Mouse (Mus musculus) hindbrain, embryonic 14.5 days (tissue): Measurements from ENCODE around the gene Mad2l1bp. TPM values are rescaled to one million over a fixed set of nuclear protein-coding genes. Genes with fewer than 3 reads are reported as not detected.

ENCODE experiments used
- ATAC-seq: fragments of 200-750 bp; cut with Nextera tagmentation; 2 replicates; pipeline ENCODE4 v1.8.0; 2017; ENCODE audit warnings: moderate number of reproducible peaks, mild to moderate bottlenecking, moderate TSS enrichment, moderate library complexity; ENCODE audit not compliant: low FRiP score
- DNase-seq: peaks from one replicate; pipeline ENCODE4 v3.0.0-alpha.2; 2015; ENCODE audit warnings: low spot score
- H3K27ac ChIP-seq: fragments of 300-500 bp; sonication (generic); 2 replicates; pipeline ENCODE4 v1.5.1; 2014; ENCODE audit warnings: mild to moderate bottlenecking, moderate library complexity
- H3K27me3 ChIP-seq: fragments of 300-500 bp; sonication (generic); 2 replicates; pipeline ENCODE4 v1.6.1; 2014; ENCODE audit warnings: mild to moderate bottlenecking, low read length, mixed read lengths; ENCODE audit not compliant: control insufficient read depth, insufficient read depth
- H3K36me3 ChIP-seq: fragments of 300-500 bp; sonication (generic); replicated peaks from 2 replicates; pipeline ENCODE4 v1.6.1; 2014; ENCODE audit not compliant: control insufficient read depth, insufficient read depth
- H3K4me1 ChIP-seq: fragments of 300-500 bp; sonication (generic); replicated peaks from 2 replicates; pipeline ENCODE4 v1.6.1; 2014; ENCODE audit warnings: antibody characterized with exemption, low read length, mixed read lengths; ENCODE audit not compliant: control insufficient read depth, insufficient read depth
- H3K4me2 ChIP-seq: fragments of 300-500 bp; sonication (generic); replicated peaks from 2 replicates; pipeline ENCODE4 v1.6.1; 2014; ENCODE audit warnings: mild to moderate bottlenecking, moderate library complexity
- H3K4me3 ChIP-seq: fragments of 300-500 bp; sonication (generic); replicated peaks from 2 replicates; pipeline ENCODE4 v1.5.1; 2014; ENCODE audit warnings: mild to moderate bottlenecking, low read length
- H3K9ac ChIP-seq: fragments of 300-500 bp; sonication (generic); 2 replicates; pipeline ENCODE4 v1.6.1; 2014
- H3K9me3 ChIP-seq: fragments of 300-500 bp; sonication (generic); 2 replicates; pipeline ENCODE4 v1.6.1; 2016; ENCODE audit warnings: low read length; ENCODE audit not compliant: control insufficient read depth
- WGBS: fragments of 180-500 bp; shearing (Covaris S2); extraction: QIAGEN DNeasy Blood & Tissue Kit; methylation state at CpG from one replicate; pipeline ENCODE4 v1.1.7; 2014; 5-methylcytosine and 5-hydroxymethylcytosine counted together
- polyA plus RNA-seq: library from polyadenylated mRNA; unstranded; fragments of >200 nt; fragmentation: Nextera tagmentation; extraction: Ambion mirVana; gene quantifications from 2 replicates; pipeline ENCODE4 v1.2.1, GENCODE M21; 2014

Mad2l1bp gene
- polyA plus RNA-seq, 1 experiment from 2014 or later: 21.9 TPM

DNA sequence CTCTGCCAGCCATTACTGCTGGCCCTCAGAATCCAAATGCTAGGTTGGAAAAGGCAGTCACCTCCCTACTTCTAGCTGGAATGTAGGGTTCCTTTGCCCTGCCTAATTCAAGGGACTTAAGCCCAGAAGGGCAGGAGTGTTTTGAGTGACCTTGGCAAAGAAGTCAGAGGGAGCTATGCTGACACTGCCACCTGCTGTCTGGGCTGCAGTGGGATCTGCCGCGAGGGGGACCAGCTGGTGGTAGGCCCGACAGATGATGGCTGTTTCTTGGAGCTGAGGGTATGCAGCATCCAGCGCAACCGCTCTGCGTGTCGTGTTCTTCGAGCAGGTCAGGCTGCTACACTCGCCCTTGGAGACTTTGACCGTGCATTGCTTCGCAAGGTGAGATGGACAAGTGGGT lies 13.7 kb upstream of the Mad2l1bp start:
- Histone ChIP-seq H3K4me2 (no peak overlapping the region), H3K36me3 (peaks cover 81% of the 10 kb centered on the region), H3K27me3 (no peaks in the 10 kb centered on the region), H3K9me3 (no peaks in the 10 kb centered on the region), H3K9ac (no peak overlapping the region), H3K4me1 (peaks cover 2% of the 10 kb centered on the region), H3K27ac (no peak overlapping the region), H3K4me3 (no peak overlapping the region)
- DNase-seq: no peak
- no peak for ATAC-seq
- WGBS: 84% methylated on average over 11 of the region's 11 CpGs

DNA sequence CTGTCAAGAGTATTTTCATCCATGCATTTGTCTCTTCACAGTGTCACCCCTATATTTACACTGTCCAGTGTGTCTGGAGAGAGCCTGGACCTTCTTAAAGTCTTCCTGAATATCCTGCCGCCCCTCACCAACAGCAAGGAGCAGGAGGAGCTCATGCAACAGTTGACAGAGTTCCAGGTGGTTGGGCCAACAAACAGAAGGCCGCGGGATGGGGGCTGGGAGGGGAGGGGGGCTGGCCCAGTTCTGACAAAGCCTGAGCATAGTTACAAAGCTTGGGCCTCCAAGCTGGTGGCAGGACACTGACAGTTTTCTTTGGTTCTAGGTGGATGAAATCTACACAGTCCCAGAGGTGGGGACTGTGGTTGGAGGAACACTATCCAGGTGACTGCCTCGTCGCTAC lies 12.9 kb upstream of the Mad2l1bp start:
- Histone ChIP-seq H3K4me2 (no peak overlapping the region), H3K36me3 (peaks cover 75% of the 10 kb centered on the region), H3K27me3 (no peaks in the 10 kb centered on the region), H3K4me1 (peaks cover 9% of the 10 kb centered on the region), H3K27ac (no peak overlapping the region), H3K4me3 (no peak overlapping the region), H3K9ac (no peak overlapping the region), H3K9me3 (no peaks in the 10 kb centered on the region)
- DNase-seq (no peak), ATAC-seq (no peak)
- 89% methylated on average over 5 of the region's 5 CpGs for WGBS

DNA sequence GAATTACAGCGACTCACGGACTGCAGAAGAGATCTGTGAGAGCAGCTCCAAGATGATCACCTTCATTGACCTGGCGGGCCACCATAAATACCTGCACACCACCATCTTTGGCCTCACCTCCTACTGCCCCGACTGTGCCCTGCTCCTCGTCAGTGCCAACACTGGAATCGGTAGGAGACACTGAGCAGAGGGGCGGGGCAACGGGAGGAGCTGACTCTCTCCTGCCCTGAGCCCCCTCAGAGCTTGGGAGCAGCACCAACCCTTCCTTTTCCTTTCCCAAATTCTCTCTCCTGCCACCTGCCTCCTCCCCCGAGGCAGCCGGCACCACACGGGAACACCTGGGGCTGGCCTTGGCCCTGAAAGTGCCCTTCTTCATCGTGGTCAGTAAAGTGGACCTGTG lies 12.1 kb upstream of the Mad2l1bp start:
- no peak for ATAC-seq
- Histone ChIP-seq H3K9ac (no peak overlapping the region), H3K27ac (no peak overlapping the region), H3K9me3 (no peaks in the 10 kb centered on the region), H3K27me3 (no peaks in the 10 kb centered on the region), H3K36me3 (peaks cover 69% of the 10 kb centered on the region), H3K4me1 (peaks cover 9% of the 10 kb centered on the region), H3K4me2 (no peak overlapping the region), H3K4me3 (no peak overlapping the region)
- 90% methylated on average over 12 of the region's 12 CpGs for WGBS
- DNase-seq: no peak

DNA sequence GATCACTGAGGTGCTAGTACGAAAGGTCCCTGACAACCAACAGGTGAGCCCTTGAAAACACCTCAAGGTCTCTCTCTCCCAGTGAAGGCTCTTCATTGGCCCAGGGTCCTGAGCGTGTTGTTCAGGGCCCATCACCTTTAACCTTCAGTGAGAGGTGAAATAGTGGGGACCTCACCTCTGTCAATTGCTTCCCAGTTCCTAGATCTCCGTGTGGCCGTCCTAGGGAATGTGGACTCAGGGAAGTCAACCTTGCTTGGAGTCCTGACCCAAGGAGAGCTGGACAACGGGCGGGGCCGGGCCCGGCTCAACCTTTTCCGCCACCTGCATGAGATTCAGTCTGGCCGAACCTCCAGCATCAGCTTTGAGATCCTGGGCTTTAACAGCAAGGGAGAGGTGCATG lies 11.4 kb upstream of the Mad2l1bp start:
- no peaks in the 10 kb centered on the region for H3K27me3 ChIP-seq
- H3K27ac ChIP-seq: no peak overlapping the region
- peaks cover 66% of the 10 kb centered on the region for H3K36me3 ChIP-seq
- no peak overlapping the region for H3K4me2 ChIP-seq
- no peaks in the 10 kb centered on the region for H3K9me3 ChIP-seq
- H3K4me1 ChIP-seq: peaks cover 11% of the 10 kb centered on the region
- no peak overlapping the region for H3K4me3 ChIP-seq
- WGBS: 93% methylated on average over 10 of the region's 10 CpGs
- DNase-seq (no peak), ATAC-seq (no peak)
- no peak overlapping the region for H3K9ac ChIP-seq

DNA sequence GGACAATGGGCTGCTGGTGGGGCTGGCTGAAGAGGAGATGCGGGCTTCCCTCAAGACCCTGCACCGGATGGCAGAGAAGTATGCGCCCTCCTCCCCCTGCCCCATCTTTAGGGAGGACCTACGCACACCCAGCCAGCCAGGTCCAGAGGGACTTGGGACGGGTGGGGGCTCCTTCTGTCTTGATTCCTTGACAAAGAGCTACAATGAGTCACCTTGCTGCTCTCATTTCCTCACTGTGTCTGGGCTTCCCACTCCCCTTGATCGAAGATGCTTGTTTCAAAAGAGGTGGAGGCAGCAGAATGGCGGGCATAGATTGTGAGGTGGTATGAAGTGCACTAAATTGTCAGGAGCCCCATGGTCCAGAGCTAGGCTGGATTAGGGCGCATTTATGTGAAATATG lies 10.9 kb upstream of the Mad2l1bp start:
- DNase-seq: no peak
- Histone ChIP-seq H3K27ac (no peak overlapping the region), H3K4me1 (peaks cover 12% of the 10 kb centered on the region), H3K4me3 (no peak overlapping the region), H3K4me2 (no peak overlapping the region), H3K36me3 (peaks cover 62% of the 10 kb centered on the region), H3K27me3 (no peaks in the 10 kb centered on the region), H3K9me3 (no peaks in the 10 kb centered on the region), H3K9ac (no peak overlapping the region)
- WGBS: 95% methylated on average over 8 of the region's 8 CpGs
- ATAC-seq: no peak

DNA sequence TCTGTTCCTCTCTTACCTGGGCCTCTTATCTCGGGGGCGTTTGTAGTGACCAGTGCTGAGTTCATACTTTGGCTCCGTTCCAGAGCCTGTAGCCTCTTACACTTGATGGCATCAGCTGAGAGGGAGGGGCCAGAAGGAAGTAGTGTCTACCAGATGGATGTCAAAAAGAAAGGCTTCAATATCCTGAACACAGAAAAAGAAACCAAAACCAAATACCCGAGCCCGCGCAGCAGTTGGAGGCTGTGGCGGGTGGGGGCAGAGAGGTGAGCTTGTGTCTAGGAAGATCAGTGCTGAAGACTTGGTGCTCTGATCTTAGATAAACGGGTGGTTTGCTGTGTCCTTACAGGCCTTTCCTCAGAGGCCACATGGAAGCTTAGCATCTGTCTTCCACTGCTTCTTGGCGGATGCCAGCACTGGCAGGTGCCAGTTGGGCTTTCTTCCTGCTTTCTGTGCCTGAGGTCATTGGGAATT lies 9.6 kb upstream of the Mad2l1bp start:
- no peak for DNase-seq
- ATAC-seq: no peak
- Histone ChIP-seq H3K36me3 (peaks cover 48% of the 10 kb centered on the region), H3K4me1 (peaks cover 12% of the 10 kb centered on the region), H3K27me3 (no peaks in the 10 kb centered on the region), H3K4me3 (no peak overlapping the region), H3K4me2 (no peak overlapping the region), H3K9ac (no peak overlapping the region), H3K9me3 (no peaks in the 10 kb centered on the region), H3K27ac (no peak overlapping the region)
- WGBS: 85% methylated on average over 9 of the region's 9 CpGs

DNA sequence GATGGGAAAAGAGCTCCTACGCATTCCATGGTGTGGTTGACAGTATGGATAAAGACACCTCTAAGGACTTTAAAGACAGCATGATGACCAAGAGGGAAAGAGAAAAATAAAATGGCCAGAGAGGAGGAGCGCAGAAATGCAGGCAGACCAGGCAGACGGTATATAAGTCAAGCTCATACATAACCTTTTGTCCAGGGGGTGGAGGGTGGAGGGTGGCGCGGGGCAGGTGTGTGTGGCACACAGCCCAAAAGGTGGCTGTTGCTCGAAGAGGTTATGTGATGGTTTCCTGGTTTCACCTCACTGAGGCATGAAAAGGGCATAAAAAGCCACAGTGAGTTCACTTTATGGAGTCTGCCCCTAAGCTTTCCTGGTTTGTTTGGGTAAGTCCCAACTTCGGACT lies 9.2 kb upstream of the Mad2l1bp start:
- Histone ChIP-seq H3K27me3 (no peaks in the 10 kb centered on the region), H3K9ac (no peak overlapping the region), H3K4me1 (peaks cover 12% of the 10 kb centered on the region), H3K4me2 (no peak overlapping the region), H3K27ac (no peak overlapping the region), H3K4me3 (no peak overlapping the region), H3K9me3 (no peaks in the 10 kb centered on the region), H3K36me3 (peaks cover 44% of the 10 kb centered on the region)
- WGBS: 96% methylated on average over 7 of the region's 7 CpGs
- DNase-seq (no peak), ATAC-seq (no peak)

DNA sequence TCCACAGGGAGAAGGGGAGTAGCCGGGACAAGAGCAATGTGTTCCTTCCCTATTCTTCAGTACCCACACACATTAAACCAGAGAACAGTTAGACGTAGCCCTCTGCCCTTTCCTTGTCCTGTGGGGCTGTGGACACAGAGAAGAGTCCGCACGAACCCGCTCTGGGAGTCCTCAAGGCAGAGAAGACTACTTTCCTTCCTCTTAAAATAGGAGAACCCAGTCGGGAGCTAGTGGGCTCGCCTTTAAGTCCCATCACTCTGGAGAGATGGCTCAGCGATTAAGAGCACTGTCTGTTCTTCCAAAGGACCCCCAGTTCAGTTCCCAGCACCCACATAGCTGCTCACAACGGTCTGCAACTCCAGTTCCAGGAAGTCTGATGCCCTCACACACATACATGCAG lies 8.4 kb upstream of the Mad2l1bp start:
- Histone ChIP-seq H3K9ac (peak overlapping the region; percentile 74), H3K4me2 (peak overlapping the region; percentile 65), H3K27ac (no peak overlapping the region), H3K9me3 (no peaks in the 10 kb centered on the region), H3K4me3 (peak overlapping the region; percentile 73), H3K36me3 (peaks cover 36% of the 10 kb centered on the region), H3K4me1 (peaks cover 12% of the 10 kb centered on the region), H3K27me3 (no peaks in the 10 kb centered on the region)
- DNase-seq: no peak
- WGBS: 48% methylated on average over 9 of the region's 9 CpGs
- no peak for ATAC-seq

DNA sequence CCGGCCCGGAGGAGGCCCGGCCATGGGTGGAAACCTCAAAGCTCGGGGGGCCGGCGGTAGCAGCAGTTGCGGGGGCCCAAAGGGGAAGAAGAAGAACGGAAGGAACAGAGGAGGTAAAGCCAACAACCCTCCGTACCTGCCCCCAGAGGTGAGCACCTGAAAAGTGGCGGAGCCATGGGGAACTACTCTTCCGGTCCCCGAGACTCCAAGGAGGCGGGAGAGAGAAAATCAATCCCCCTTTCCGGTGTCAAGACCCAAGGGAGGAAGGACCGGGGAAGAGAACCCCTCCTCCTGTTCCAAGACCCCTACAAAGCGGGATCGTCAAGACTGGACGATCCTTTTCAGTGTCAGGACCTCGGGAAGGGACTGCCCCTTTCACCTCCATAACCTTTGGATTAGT lies 7.8 kb upstream of the Mad2l1bp start:
- Histone ChIP-seq H3K27ac (peak overlapping the region; percentile 52), H3K27me3 (no peaks in the 10 kb centered on the region), H3K9ac (peak overlapping the region; percentile 74), H3K36me3 (peaks cover 30% of the 10 kb centered on the region), H3K4me2 (peak overlapping the region; percentile 65), H3K4me3 (peak overlapping the region; percentile 73), H3K4me1 (peaks cover 12% of the 10 kb centered on the region), H3K9me3 (no peaks in the 10 kb centered on the region)
- ATAC-seq: peak; percentile 32
- peak; percentile 34 for DNase-seq
- under 1% methylated on average over 19 of the region's 19 CpGs for whole genome bisulfite sequencing

DNA sequence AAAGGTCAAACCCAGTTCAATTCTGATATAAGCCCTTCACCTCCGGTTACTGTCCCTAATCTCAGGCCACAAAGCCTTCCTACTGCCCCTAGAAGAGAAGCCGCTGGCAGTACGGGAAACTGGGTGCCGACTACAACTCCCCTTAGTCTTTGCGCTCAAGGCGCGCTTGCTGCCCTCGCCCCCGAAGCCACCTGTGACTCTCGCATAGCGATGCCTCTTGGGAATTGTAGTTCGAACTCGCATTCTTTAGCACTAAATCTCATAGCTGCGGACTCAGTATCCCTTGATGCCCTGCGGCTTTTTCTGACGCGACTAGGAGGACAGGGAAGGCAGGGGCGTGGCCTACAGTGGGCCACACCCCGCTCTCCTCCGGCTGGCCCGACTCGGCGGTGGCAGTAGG lies 7.3 kb upstream of the Mad2l1bp start, which contains the start of gene Gtpbp2:
Gene Gtpbp2 (plus strand): TSS at position 347 of the 400 bp plus-strand sequence.
- Histone ChIP-seq H3K4me2 (peak within 1 kb of the TSS; percentile 72), H3K9ac (peak within 1 kb of the TSS; percentile 74)
- under 1% methylated on average over 23 of the region's 23 CpGs for WGBS

More for the DNA sequence above, 7.3 kb upstream of the Mad2l1bp start, which contains the start of gene Gtpbp2:
- ATAC-seq (peak; percentile 97), DNase-seq (peak; percentile 100)
- no peaks in the 10 kb centered on the region for H3K9me3 ChIP-seq
- H3K4me1 ChIP-seq: peaks cover 12% of the 10 kb centered on the region
- H3K36me3 ChIP-seq: peaks cover 25% of the 10 kb centered on the region
- H3K4me3 ChIP-seq: peak within 1 kb of the TSS; percentile 73
- H3K27ac ChIP-seq: peak within 1 kb of the TSS; percentile 56
- no peaks in the 10 kb centered on the region for H3K27me3 ChIP-seq
